Mouse (Mus musculus) kidney, postnatal 0 days (tissue): ENCODE measurements at regions not wholly inside any gene's neighbourhood (a gene's known extent, or its start where the extent isn't known, plus 50 kb on each side); places are given as distances from the start of the nearest gene placed in this dataset.
A peak's percentile ranks its signal among the peaks of the same experiment; 100 is the strongest.

ENCODE experiments used
- ATAC-seq: fragments of 200-750 bp; cut with Nextera tagmentation; replicated peaks from 2 replicates; pipeline ENCODE4 v1.8.0; 2017; ENCODE audit warnings: low read depth, moderate number of reproducible peaks, moderate TSS enrichment, moderate library complexity; ENCODE audit not compliant: low FRiP score
- DNase-seq: peaks from one replicate; pipeline ENCODE4 v3.0.0-alpha.2; 2016; ENCODE audit warnings: low spot score
- H3K27ac ChIP-seq: fragments of 300-500 bp; sonication (generic); 2 replicates; pipeline ENCODE4 v1.5.1; 2014; ENCODE audit warnings: mild to moderate bottlenecking
- H3K27me3 ChIP-seq: fragments of 300-500 bp; sonication (generic); 2 replicates; pipeline ENCODE4 v1.6.1; 2014; ENCODE audit warnings: low read length, mixed read lengths; ENCODE audit not compliant: insufficient read depth
- H3K36me3 ChIP-seq: fragments of 300-500 bp; sonication (generic); 2 replicates; pipeline ENCODE4 v1.6.1; 2014; ENCODE audit warnings: low read length, mixed read lengths; ENCODE audit not compliant: insufficient read depth
- H3K4me1 ChIP-seq: fragments of 300-500 bp; sonication (generic); replicated peaks from 2 replicates; pipeline ENCODE4 v1.6.1; 2014; ENCODE audit warnings: antibody characterized with exemption, low read length, mixed read lengths; ENCODE audit not compliant: insufficient read depth
- H3K4me2 ChIP-seq: fragments of 300-500 bp; sonication (generic); 2 replicates; pipeline ENCODE4 v1.6.1; 2014; ENCODE audit warnings: mild to moderate bottlenecking, low read length, moderate library complexity, mixed read lengths
- H3K4me3 ChIP-seq: fragments of 300-500 bp; sonication (generic); replicated peaks from 2 replicates; pipeline ENCODE4 v1.5.1; 2014; ENCODE audit warnings: low read depth, low read length
- H3K9ac ChIP-seq: fragments of 300-500 bp; sonication (generic); 2 replicates; pipeline ENCODE4 v1.6.1; 2014; ENCODE audit warnings: low read depth, low read length
- H3K9me3 ChIP-seq: fragments of 300-500 bp; sonication (generic); replicated peaks from 2 replicates; pipeline ENCODE4 v1.6.1; 2016; ENCODE audit warnings: low read length, inconsistent platforms, mixed read lengths
- CTCF ChIP-seq: IDR thresholded peaks from 2 replicates; pipeline ENCODE4 v1.5.1; 2016; ENCODE audit warnings: antibody characterized with exemption, low read depth, mild to moderate bottlenecking, moderate library complexity
- WGBS: fragments of 180-500 bp; shearing (Covaris S2); extraction: QIAGEN DNeasy Blood & Tissue Kit; methylation state at CpG from one replicate; pipeline ENCODE4 v1.1.7; 2014; 5-methylcytosine and 5-hydroxymethylcytosine counted together

GRCm38 (mm10) chr4:105560781-105561180 lies 228.9 kb upstream of the Gm12728 start:
- Histone ChIP-seq H3K4me3 (no peak overlapping the region), H3K4me2 (no peak overlapping the region), H3K36me3 (no peaks in the 10 kb centered on the region), H3K27me3 (no peaks in the 10 kb centered on the region), H3K4me1 (no peaks in the 10 kb centered on the region), H3K9ac (no peak overlapping the region), H3K9me3 (no peaks in the 10 kb centered on the region), H3K27ac (no peak overlapping the region)
- TF ChIP-seq CTCF = no peak
- ATAC-seq (no peak), DNase-seq (no peak)
- 77% methylated on average over 3 of the region's 3 CpGs for WGBS

- Histone ChIP-seq H3K4me1 (no peaks in the 10 kb centered on the region), H3K9ac (no peak overlapping the region), H3K4me3 (no peak overlapping the region), H3K27ac (no peak overlapping the region), H3K27me3 (no peaks in the 10 kb centered on the region), H3K4me2 (no peak overlapping the region), H3K9me3 (no peaks in the 10 kb centered on the region), H3K36me3 (no peaks in the 10 kb centered on the region)
- no peak for TF ChIP-seq CTCF
- 65% methylated on average over 3 of the region's 3 CpGs for WGBS
- no peak for ATAC-seq
- DNase-seq = no peak
Observed at GRCm38 (mm10) chr4:105561611-105562010, 228.1 kb upstream of the Gm12728 start.

- Histone ChIP-seq H3K27ac (no peak overlapping the region), H3K36me3 (no peaks in the 10 kb centered on the region), H3K4me3 (no peak overlapping the region), H3K9ac (no peak overlapping the region), H3K4me2 (no peak overlapping the region), H3K27me3 (no peaks in the 10 kb centered on the region), H3K9me3 (no peaks in the 10 kb centered on the region), H3K4me1 (no peaks in the 10 kb centered on the region)
- 87% methylated on average over 7 of the region's 7 CpGs for WGBS
- no peak for TF ChIP-seq CTCF
- DNase-seq (no peak), ATAC-seq (no peak)
Observed at GRCm38 (mm10) chr4:105565796-105566195, 223.9 kb upstream of the Gm12728 start.

GRCm38 (mm10) chr4:105566513-105567457 lies 222.9 kb upstream of the Gm12728 start:
- H3K27ac ChIP-seq = no peak overlapping the region
- TF ChIP-seq CTCF = no peak
- no peak overlapping the region for H3K4me2 ChIP-seq
- H3K9ac ChIP-seq = no peak overlapping the region
- ATAC-seq (no peak), DNase-seq (peak; percentile 28)
- H3K27me3 ChIP-seq = no peaks in the 10 kb centered on the region
- H3K36me3 ChIP-seq = no peaks in the 10 kb centered on the region
- no peak overlapping the region for H3K4me3 ChIP-seq
- WGBS = 38% methylated on average over 8 of the region's 8 CpGs
- no peaks in the 10 kb centered on the region for H3K9me3 ChIP-seq
- H3K4me1 ChIP-seq = no peaks in the 10 kb centered on the region

- peak; percentile 54 for DNase-seq
- Histone ChIP-seq H3K9me3 (no peaks in the 10 kb centered on the region), H3K4me3 (no peak overlapping the region), H3K9ac (no peak overlapping the region), H3K36me3 (no peaks in the 10 kb centered on the region), H3K4me2 (no peak overlapping the region), H3K4me1 (no peaks in the 10 kb centered on the region), H3K27ac (no peak overlapping the region), H3K27me3 (no peaks in the 10 kb centered on the region)
- no peak for ATAC-seq
- 68% methylated on average over 1 of the region's 1 CpGs for WGBS
- TF ChIP-seq CTCF = no peak
Observed at GRCm38 (mm10) chr4:105569671-105570070, 220.0 kb upstream of the Gm12728 start.

- no peak overlapping the region for H3K27ac ChIP-seq
- no peak for TF ChIP-seq CTCF
- no peak for ATAC-seq
- H3K9ac ChIP-seq = no peak overlapping the region
- no peaks in the 10 kb centered on the region for H3K9me3 ChIP-seq
- DNase-seq = peak; percentile 22
- WGBS = 40% methylated on average over 2 of the region's 2 CpGs
- no peaks in the 10 kb centered on the region for H3K4me1 ChIP-seq
- no peak overlapping the region for H3K4me2 ChIP-seq
- no peak overlapping the region for H3K4me3 ChIP-seq
- no peaks in the 10 kb centered on the region for H3K27me3 ChIP-seq
- H3K36me3 ChIP-seq = no peaks in the 10 kb centered on the region
Observed at GRCm38 (mm10) chr4:105575550-105575949, 214.1 kb upstream of the Gm12728 start.
